Mouse (Mus musculus) olfactory bulb, adult 2 months (tissue): ENCODE results near the gene Trak1. TPM values are rescaled to one million over a fixed set of nuclear protein-coding genes. Genes with fewer than 3 reads are reported as not detected.
A peak's percentile ranks its signal among the peaks of the same experiment; 100 is the strongest.
"Not testable (repeated sequence)": the region's sequence is repeated elsewhere in the genome, so short reads cannot be mapped to it uniquely, and the experiment has no call there.

Experiments used
- H3K27ac ChIP-seq: fragments of 200-500 bp; 2 replicates; pipeline ENCODE4 v1.5.1; 2012; ENCODE audit warnings: low read depth, low read length; ENCODE audit not compliant: insufficient read depth
- H3K4me1 ChIP-seq: fragments of 200-500 bp; 2 replicates; pipeline ENCODE4 v1.6.1; 2012; ENCODE audit warnings: low read length; ENCODE audit not compliant: control insufficient read depth, insufficient read depth
- H3K4me3 ChIP-seq: fragments of 200-500 bp; 2 replicates; pipeline ENCODE4 v1.5.1; 2012; ENCODE audit warnings: mild to moderate bottlenecking, low read depth, low read length, moderate library complexity; ENCODE audit not compliant: insufficient read depth
- CTCF ChIP-seq: fragments of 200-500 bp; IDR thresholded peaks from 2 replicates; pipeline ENCODE4 v1.5.1; 2012; ENCODE audit warnings: low read depth, mild to moderate bottlenecking, low read length, moderate library complexity; ENCODE audit not compliant: insufficient read depth
- POLR2A ChIP-seq: fragments of 200-500 bp; IDR thresholded peaks from 2 replicates; pipeline ENCODE4 v1.6.1; 2012; ENCODE audit warnings: mild to moderate bottlenecking, low read depth, low read length, moderate library complexity; ENCODE audit not compliant: insufficient read depth
- WGBS: fragments of 180-500 bp; shearing (Covaris S2); methylation state at CpG from one replicate; pipeline ENCODE4 v1.1.7; 2018; 5-methylcytosine and 5-hydroxymethylcytosine counted together
- polyA plus RNA-seq: library from polyadenylated mRNA; stranded (reverse); fragments of >200 nt; gene quantifications from 2 replicates; pipeline ENCODE4 v1.2.4, GENCODE M21; 2012; ENCODE audit warnings: low replicate concordance; ENCODE audit not compliant: missing spikeins, insufficient read depth, insufficient read length

Trak1 gene
- polyA plus RNA-seq, 1 experiment, result not detected

DNA sequence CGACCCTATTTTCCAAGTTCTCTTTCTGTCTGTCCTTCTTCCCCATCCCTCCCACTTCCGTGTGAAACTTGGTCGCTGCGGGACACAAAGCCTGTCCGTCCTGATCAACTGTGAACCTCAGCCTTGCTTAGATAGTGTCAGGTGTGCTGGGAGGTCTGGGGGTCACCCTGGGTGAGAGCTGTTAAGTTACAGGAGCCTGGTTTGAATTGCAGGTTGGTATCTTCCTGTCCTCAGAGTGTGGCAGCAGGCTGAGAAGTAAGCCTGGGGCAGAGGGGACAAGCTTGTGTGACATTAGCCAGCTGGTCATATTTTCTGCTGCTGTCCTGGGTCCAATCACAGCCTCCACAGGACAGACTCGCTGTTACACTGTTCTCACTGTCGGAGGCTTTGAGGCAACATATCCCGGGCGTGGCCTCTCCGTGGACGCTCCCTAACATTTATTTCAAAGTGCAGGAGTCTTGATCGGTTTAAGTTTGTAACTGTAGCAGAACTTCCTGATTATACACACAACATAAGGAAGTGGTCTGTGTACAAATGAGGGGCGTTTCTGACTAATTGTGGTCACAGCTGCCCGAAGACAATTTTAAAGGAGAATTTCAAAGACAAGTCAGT, 17.3 kb downstream of the Trak1 start:
- no peak for TF ChIP-seq POLR2A
- no peak for TF ChIP-seq CTCF
- H3K27ac ChIP-seq, result peak overlapping the region; percentile 68; the same call in 1 of the 2 replicates
- no peak overlapping the region for H3K4me3 ChIP-seq
- WGBS, result 38% methylated on average over 14 of the region's 14 CpGs
- H3K4me1 ChIP-seq, result peaks cover 45% of the 10 kb centered on the region

DNA sequence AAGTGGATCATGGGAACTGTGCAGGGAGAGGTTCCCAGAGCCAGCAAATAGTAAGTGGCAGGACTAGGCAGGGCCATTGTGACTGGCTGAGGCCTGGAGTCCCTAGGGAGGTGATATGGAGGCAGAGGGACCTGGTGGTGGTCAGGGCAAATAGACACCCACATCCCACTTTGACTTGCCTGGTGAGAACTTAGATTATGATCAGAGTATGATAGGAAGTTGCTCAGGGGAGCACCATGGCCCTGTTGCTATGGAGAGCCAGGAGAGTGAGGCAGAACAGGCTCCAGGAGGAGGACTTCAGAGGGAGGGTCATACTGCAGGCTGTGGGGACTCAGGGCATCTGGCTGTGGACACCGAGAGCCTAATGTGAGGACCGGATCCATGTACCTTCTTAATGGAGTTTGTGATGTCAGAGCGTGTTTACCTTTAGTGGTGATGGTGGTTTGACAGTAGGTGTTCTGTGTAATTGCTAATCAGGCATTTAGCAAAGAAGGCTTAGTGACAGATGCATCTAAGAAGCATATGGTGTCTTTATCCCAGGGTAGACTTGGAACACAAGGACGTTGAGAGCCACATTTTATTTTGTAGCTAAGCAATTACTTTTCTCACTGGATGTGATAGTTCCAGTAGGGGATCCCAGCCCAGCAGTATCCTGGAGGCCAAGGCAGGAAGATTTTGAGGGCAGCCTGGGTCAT, 18.7 kb downstream of the Trak1 start:
- Histone ChIP-seq H3K4me3 (no peak overlapping the region), H3K27ac (no peak overlapping the region), H3K4me1 (peaks cover 39% of the 10 kb centered on the region)
- 78% methylated on average over 4 of the region's 4 CpGs for WGBS
- TF ChIP-seq CTCF (no peak), POLR2A (no peak)

- no peak overlapping the region for H3K4me3 ChIP-seq
- WGBS, result 56% methylated on average over 12 of the region's 12 CpGs
- H3K4me1 ChIP-seq, result peaks cover 38% of the 10 kb centered on the region
- H3K27ac ChIP-seq, result peak overlapping the region; percentile 27; the same call in 1 of the 2 replicates
- TF ChIP-seq POLR2A (no peak), CTCF (no peak)
These were observed 19.5 kb downstream of the Trak1 start for GRCm38 (mm10) chr9:121316621-121317405.

GRCm38 (mm10) chr9:121319323-121319966, 22.1 kb downstream of the Trak1 start:
- WGBS, result 70% methylated on average over 10 of the region's 10 CpGs

GRCm38 (mm10) chr9:121320433-121320832, 23.1 kb downstream of the Trak1 start:
- Histone ChIP-seq H3K27ac (no peak overlapping the region), H3K4me1 (peaks cover 14% of the 10 kb centered on the region), H3K4me3 (no peak overlapping the region)
- WGBS, result 87% methylated on average over 2 of the region's 2 CpGs
- no peak for TF ChIP-seq POLR2A
- no peak for TF ChIP-seq CTCF

More at GRCm38 (mm10) chr9:121319323-121319966, 22.1 kb downstream of the Trak1 start:
- Histone ChIP-seq H3K4me1 (peaks cover 18% of the 10 kb centered on the region), H3K27ac (no peak overlapping the region), H3K4me3 (no peak overlapping the region)
- no peak for TF ChIP-seq POLR2A
- no peak for TF ChIP-seq CTCF

GRCm38 (mm10) chr9:121321118-121321517, 23.8 kb downstream of the Trak1 start:
- 86% methylated on average over 2 of the region's 2 CpGs for WGBS
- TF ChIP-seq POLR2A (no peak), CTCF (no peak)

DNA sequence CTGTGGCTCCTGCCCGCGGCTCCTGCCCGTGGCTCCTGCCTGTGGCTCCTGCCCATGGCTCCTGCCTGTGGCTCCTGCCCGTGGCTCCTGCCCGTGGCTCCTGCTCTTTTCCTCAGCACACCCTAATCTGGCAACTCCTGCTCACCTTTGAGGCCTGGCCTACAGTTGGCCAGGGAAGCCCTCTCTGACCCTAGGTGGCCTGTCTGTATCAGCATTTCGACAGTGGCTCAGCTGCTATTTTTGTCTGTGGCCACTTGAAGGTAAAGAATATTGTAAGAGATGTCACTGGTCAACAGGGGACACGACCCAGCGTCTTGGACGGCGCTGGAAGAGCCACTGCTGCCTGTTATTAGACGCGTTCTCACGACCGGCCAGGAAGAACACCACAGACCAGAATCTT, 24.7 kb downstream of the Trak1 start:
- H3K4me1 ChIP-seq, result peaks cover 6% of the 10 kb centered on the region
- WGBS, result 97% methylated on average over 14 of the region's 14 CpGs
- H3K4me3 ChIP-seq, result no peak overlapping the region
- TF ChIP-seq CTCF, result no peak
- no peak for TF ChIP-seq POLR2A
- H3K27ac ChIP-seq, result no peak overlapping the region

More at GRCm38 (mm10) chr9:121321118-121321517, 23.8 kb downstream of the Trak1 start:
- no peak overlapping the region for H3K27ac ChIP-seq
- H3K4me1 ChIP-seq, result peaks cover 10% of the 10 kb centered on the region
- H3K4me3 ChIP-seq, result no peak overlapping the region

GRCm38 (mm10) chr9:121328342-121328741, 31.0 kb downstream of the Trak1 start:
- H3K4me3 ChIP-seq, H3K27ac ChIP-seq: not testable (repeated sequence)
- 93% methylated on average over 17 of the region's 21 CpGs for WGBS
- peaks cover 14% of the 10 kb centered on the region for H3K4me1 ChIP-seq

- WGBS, result 64% methylated on average over 8 of the region's 8 CpGs
- Histone ChIP-seq H3K27ac (no peak overlapping the region), H3K4me3 (no peak overlapping the region), H3K4me1 (peaks cover 21% of the 10 kb centered on the region)
- TF ChIP-seq POLR2A (no peak), CTCF (no peak)
These were observed 31.9 kb downstream of the Trak1 start for GRCm38 (mm10) chr9:121329181-121329580.
